Mouse (Mus musculus): Measurements from ENCODE around the gene Etl4. TPM values are rescaled to one million over a fixed set of nuclear protein-coding genes. Genes with fewer than 3 reads are reported as not detected.

Etl4 gene
- polyA plus RNA-seq, 1 experiment: 19.0 TPM

- Histone ChIP-seq H3K36me3 (ENCODE audit: control insufficient read depth, insufficient read depth, low read length) (no peaks in the 10 kb centered on the region), H3K27ac (ENCODE audit: insufficient read depth, low read depth, low read length) (peak overlapping the region; percentile 54), H3K4me3 (ENCODE audit: low read depth, low read length) (peak overlapping the region; percentile 73), H3K27me3 (ENCODE audit: control insufficient read depth, insufficient read depth, low read length) (no peaks in the 10 kb centered on the region), H3K4me1 (ENCODE audit: control insufficient read depth, insufficient read depth, insufficient read length, low read length) (peaks cover 2% of the 10 kb centered on the region; the same call in 1 of the 2 replicates)
- 4% methylated on average over 39 of the region's 39 CpGs for WGBS
- TF ChIP-seq POLR2A (IDR thresholded peaks at IDR 0.05; ENCODE audit: low read depth, low read length): no peak; the same call in 1 of the 2 replicates
- TF ChIP-seq CTCF (IDR thresholded peaks at IDR 0.05; ENCODE audit: extremely low read depth, insufficient read length, insufficient replicate concordance, low read depth, low read length): peak; percentile 24; the same call in 1 of the 2 replicates
Measured at GRCm38 (mm10) chr2:20519447-20520098, 610.0 kb downstream of the Etl4 start.

GRCm38 (mm10) chr2:20520099-20520475, 610.5 kb downstream of the Etl4 start:
- Histone ChIP-seq H3K4me1 (ENCODE audit: control insufficient read depth, insufficient read depth, insufficient read length, low read length) (peaks cover 2% of the 10 kb centered on the region; the same call in 1 of the 2 replicates), H3K36me3 (ENCODE audit: control insufficient read depth, insufficient read depth, low read length) (no peaks in the 10 kb centered on the region), H3K4me3 (ENCODE audit: low read depth, low read length) (peak overlapping the region; percentile 73), H3K27ac (ENCODE audit: insufficient read depth, low read depth, low read length) (peak overlapping the region; percentile 54), H3K27me3 (ENCODE audit: control insufficient read depth, insufficient read depth, low read length) (no peaks in the 10 kb centered on the region)
- TF ChIP-seq CTCF (IDR thresholded peaks at IDR 0.05; ENCODE audit: extremely low read depth, insufficient read length, insufficient replicate concordance, low read depth, low read length) (no peak), POLR2A (IDR thresholded peaks at IDR 0.05; ENCODE audit: low read depth, low read length) (no peak)
- WGBS: 1% methylated on average over 12 of the region's 12 CpGs

- TF ChIP-seq CTCF (IDR thresholded peaks at IDR 0.05; ENCODE audit: extremely low read depth, insufficient read length, insufficient replicate concordance, low read depth, low read length): no peak
- no peak for TF ChIP-seq POLR2A (IDR thresholded peaks at IDR 0.05; ENCODE audit: low read depth, low read length)
- Histone ChIP-seq H3K4me1 (ENCODE audit: control insufficient read depth, insufficient read depth, insufficient read length, low read length) (peaks cover 4% of the 10 kb centered on the region; the same call in 1 of the 2 replicates), H3K27me3 (ENCODE audit: control insufficient read depth, insufficient read depth, low read length) (no peaks in the 10 kb centered on the region), H3K4me3 (ENCODE audit: low read depth, low read length) (peak overlapping the region; percentile 73), H3K36me3 (ENCODE audit: control insufficient read depth, insufficient read depth, low read length) (no peaks in the 10 kb centered on the region), H3K27ac (ENCODE audit: insufficient read depth, low read depth, low read length) (no peak overlapping the region; the same call in 1 of the 2 replicates)
- 17% methylated on average over 23 of the region's 23 CpGs for WGBS
Measured at GRCm38 (mm10) chr2:20520636-20521595, 611.3 kb downstream of the Etl4 start.

GRCm38 (mm10) chr2:20521686-20522285, 612.2 kb downstream of the Etl4 start:
- Histone ChIP-seq H3K27me3 (ENCODE audit: control insufficient read depth, insufficient read depth, low read length) (no peaks in the 10 kb centered on the region), H3K27ac (ENCODE audit: insufficient read depth, low read depth, low read length) (no peak overlapping the region), H3K36me3 (ENCODE audit: control insufficient read depth, insufficient read depth, low read length) (no peaks in the 10 kb centered on the region), H3K4me3 (ENCODE audit: low read depth, low read length) (no peak overlapping the region), H3K4me1 (ENCODE audit: control insufficient read depth, insufficient read depth, insufficient read length, low read length) (peaks cover 9% of the 10 kb centered on the region; the same call in 1 of the 2 replicates)
- WGBS: 66% methylated on average over 11 of the region's 11 CpGs
- no peak for TF ChIP-seq CTCF (IDR thresholded peaks at IDR 0.05; ENCODE audit: extremely low read depth, insufficient read length, insufficient replicate concordance, low read depth, low read length)
- TF ChIP-seq POLR2A (IDR thresholded peaks at IDR 0.05; ENCODE audit: low read depth, low read length): no peak

- no peaks in the 10 kb centered on the region for H3K27me3 ChIP-seq (ENCODE audit: control insufficient read depth, insufficient read depth, low read length)
- no peaks in the 10 kb centered on the region for H3K36me3 ChIP-seq (ENCODE audit: control insufficient read depth, insufficient read depth, low read length)
- H3K4me3 ChIP-seq (ENCODE audit: low read depth, low read length): no peak overlapping the region
- H3K4me1 ChIP-seq (ENCODE audit: control insufficient read depth, insufficient read depth, insufficient read length, low read length): peaks cover 9% of the 10 kb centered on the region; the same call in 1 of the 2 replicates
- TF ChIP-seq POLR2A (IDR thresholded peaks at IDR 0.05; ENCODE audit: low read depth, low read length) (no peak), CTCF (IDR thresholded peaks at IDR 0.05; ENCODE audit: extremely low read depth, insufficient read length, insufficient replicate concordance, low read depth, low read length) (no peak)
- no peak overlapping the region for H3K27ac ChIP-seq (ENCODE audit: insufficient read depth, low read depth, low read length)
- WGBS: 81% methylated on average over 3 of the region's 3 CpGs
Measured at GRCm38 (mm10) chr2:20523636-20524035, 614.1 kb downstream of the Etl4 start.

GRCm38 (mm10) chr2:20525879-20526593, 616.5 kb downstream of the Etl4 start:
- TF ChIP-seq POLR2A (IDR thresholded peaks at IDR 0.05; ENCODE audit: low read depth, low read length) (no peak), CTCF (IDR thresholded peaks at IDR 0.05; ENCODE audit: extremely low read depth, insufficient read length, insufficient replicate concordance, low read depth, low read length) (peak; percentile 18; the same call in 1 of the 2 replicates)
- Histone ChIP-seq H3K36me3 (ENCODE audit: control insufficient read depth, insufficient read depth, low read length) (0 out of 2 replicates have a peak, but pooled peaks cover 4% of the 10 kb centered on the region), H3K4me3 (ENCODE audit: low read depth, low read length) (no peak overlapping the region), H3K4me1 (ENCODE audit: control insufficient read depth, insufficient read depth, insufficient read length, low read length) (peaks cover 7% of the 10 kb centered on the region; the same call in 1 of the 2 replicates), H3K27me3 (ENCODE audit: control insufficient read depth, insufficient read depth, low read length) (no peaks in the 10 kb centered on the region), H3K27ac (ENCODE audit: insufficient read depth, low read depth, low read length) (peak overlapping the region; percentile 20; the same call in 1 of the 2 replicates)
- 17% methylated on average over 4 of the region's 4 CpGs for WGBS

Data from small intestine, adult 2 months (tissue).